Mouse (Mus musculus): ENCODE data around the gene Hexdc.

Gene Hexdc

DNA sequence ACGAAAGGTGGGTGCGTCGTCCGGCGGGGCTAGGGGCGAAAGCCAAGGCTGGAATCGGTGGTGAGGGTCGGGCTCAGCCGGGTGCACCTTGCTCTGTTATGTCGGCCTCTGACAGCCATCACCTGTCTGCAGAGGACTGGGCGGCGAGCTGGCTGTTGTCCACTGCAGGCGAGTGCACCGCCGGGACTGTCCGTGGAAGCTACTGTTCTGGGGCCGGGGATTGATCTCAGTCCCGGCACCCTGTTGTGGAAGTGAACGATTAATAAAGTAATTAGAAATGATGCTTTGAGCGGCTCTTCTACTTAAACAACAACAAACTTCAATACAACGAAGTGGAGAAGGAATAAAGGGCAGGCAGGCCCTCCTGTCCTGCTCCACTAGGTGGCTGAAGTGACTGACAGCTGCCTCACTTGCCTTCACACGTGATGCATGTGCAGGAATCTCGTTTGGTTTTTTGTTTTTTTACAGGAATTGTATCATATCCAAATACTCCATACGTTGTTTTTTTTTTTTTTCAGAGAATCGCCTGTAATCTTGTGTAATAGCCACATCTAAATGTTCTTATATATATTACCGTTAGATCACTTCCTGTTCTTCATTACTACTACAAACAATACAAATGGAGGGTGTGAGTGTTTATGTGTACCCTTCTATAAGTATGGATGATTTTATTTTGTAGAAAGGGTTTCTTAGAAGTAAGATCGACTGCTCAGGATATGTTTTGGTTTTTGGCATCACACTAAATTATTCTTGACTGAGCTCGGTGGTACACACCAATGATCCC lies 33.3 kb downstream of the Hexdc start:
- DNase-seq (ENCODE audit: low read depth, low spot score) = peak; percentile 63
- peaks cover 3% of the 10 kb centered on the region for H3K36me3 ChIP-seq (ENCODE audit: control insufficient read depth, insufficient read depth, low read length, poor library complexity, severe bottlenecking)
- no peaks in the 10 kb centered on the region; the same call in 1 of the 2 replicates for H3K27me3 ChIP-seq (ENCODE audit: control insufficient read depth, insufficient read depth, low read length, poor library complexity, severe bottlenecking)

DNA sequence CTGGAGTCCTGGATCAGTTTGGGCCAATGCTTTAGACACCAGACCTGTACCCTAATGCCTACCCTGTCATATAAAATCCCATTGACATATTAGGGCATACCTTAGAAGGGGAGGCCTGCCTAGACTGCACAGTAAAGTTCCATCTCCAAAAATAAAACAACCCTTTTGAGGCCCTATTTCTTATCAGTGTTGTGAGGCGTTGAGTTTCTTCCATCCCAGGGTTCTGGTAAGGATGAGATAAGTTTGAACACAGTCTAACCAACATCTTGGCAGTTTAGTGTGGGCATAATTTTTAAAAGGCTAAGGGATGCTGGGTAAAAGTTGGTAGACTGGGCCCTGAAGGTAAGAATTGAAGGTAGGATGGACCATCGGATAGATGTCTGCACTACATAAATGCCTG lies 35.4 kb downstream of the Hexdc start:
- DNase-seq (ENCODE audit: low read depth, low spot score) = no peak
- peaks cover 3% of the 10 kb centered on the region for H3K36me3 ChIP-seq (ENCODE audit: control insufficient read depth, insufficient read depth, low read length, poor library complexity, severe bottlenecking)
- H3K27me3 ChIP-seq (ENCODE audit: control insufficient read depth, insufficient read depth, low read length, poor library complexity, severe bottlenecking) = no peaks in the 10 kb centered on the region; the same call in 1 of the 2 replicates

DNA sequence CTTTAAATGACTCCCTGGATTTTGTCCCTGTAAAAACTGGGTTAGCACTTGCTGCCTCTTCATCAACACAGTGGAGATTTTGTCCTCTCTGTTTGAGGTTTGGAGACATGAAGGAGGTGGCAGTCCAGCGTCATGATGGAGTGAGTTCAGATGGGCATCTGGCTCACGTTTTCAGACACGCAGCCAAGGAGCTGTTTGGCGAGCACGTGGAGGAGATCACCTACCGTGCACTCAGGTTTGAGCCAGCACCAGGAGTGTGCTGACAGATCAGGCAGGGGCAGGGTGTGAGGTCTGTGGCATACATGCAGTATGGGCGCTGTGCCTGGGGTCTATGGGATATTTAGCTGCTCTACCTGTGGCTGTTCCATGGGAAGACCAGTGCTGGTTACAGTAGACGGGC lies 46.0 kb downstream of the Hexdc start:
- H3K27me3 ChIP-seq (ENCODE audit: control insufficient read depth, insufficient read depth, low read length, poor library complexity, severe bottlenecking) = no peaks in the 10 kb centered on the region
- DNase-seq (ENCODE audit: low read depth, low spot score) = no peak
- peaks cover 24% of the 10 kb centered on the region for H3K36me3 ChIP-seq (ENCODE audit: control insufficient read depth, insufficient read depth, low read length, poor library complexity, severe bottlenecking)

DNA sequence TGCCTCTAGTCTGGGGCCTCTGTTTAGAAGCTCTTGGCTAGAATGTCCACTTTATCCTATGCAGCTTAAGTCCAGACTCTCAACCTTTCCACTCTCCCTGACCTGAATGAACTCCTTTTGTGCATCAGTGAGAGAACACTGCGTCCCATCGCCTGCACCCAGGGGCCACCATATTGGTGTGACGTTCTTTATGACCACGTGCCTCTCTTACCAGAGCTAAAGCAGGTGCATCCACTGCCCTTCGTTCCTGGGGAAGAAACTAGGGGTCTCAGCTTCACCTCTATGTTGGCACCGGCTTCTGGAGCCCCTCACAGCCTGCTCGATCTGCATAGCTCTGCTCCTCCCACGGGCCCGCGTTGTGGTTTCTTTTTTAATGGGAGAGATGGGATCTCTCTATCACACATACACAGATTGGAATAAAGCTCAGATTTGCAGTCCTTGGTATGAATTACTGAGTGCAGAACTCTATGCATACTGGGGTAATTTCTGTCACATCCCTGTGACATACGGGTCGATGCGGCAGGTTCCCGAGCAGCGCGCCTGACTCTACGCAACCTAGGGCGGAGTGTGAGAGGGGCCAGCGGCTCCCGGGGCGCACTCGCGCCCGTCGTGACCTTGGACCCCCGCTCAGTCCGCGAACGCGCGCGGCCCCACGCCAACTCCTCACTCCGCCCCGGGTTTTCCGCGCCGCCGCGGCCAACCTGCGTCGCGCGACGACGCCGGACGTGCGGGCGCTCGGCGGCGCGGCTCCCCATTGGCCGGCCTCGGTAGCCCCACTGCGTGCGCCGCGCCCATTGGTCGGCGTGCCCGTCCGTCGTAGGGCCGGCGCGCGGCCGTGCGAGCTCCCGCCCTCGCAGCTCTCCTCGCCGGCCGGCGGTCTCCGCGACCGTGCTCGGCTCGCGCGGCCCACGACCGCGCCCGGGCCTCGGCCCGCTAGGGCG lies 55.2 kb downstream of the Hexdc start, which contains the start of gene Foxk2:
Gene Foxk2, plus strand, starts transcription at position 831 of the 941 bp plus-strand sequence.
- DNase-seq (ENCODE audit: low read depth, low spot score) = peak; percentile 94
- Histone ChIP-seq H3K27me3 (ENCODE audit: control insufficient read depth, insufficient read depth, low read length, poor library complexity, severe bottlenecking) (no peaks in the 10 kb centered on the region), H3K36me3 (ENCODE audit: control insufficient read depth, insufficient read depth, low read length, poor library complexity, severe bottlenecking) (peaks cover 3% of the 10 kb centered on the region; the same call in 1 of the 2 replicates)

DNA sequence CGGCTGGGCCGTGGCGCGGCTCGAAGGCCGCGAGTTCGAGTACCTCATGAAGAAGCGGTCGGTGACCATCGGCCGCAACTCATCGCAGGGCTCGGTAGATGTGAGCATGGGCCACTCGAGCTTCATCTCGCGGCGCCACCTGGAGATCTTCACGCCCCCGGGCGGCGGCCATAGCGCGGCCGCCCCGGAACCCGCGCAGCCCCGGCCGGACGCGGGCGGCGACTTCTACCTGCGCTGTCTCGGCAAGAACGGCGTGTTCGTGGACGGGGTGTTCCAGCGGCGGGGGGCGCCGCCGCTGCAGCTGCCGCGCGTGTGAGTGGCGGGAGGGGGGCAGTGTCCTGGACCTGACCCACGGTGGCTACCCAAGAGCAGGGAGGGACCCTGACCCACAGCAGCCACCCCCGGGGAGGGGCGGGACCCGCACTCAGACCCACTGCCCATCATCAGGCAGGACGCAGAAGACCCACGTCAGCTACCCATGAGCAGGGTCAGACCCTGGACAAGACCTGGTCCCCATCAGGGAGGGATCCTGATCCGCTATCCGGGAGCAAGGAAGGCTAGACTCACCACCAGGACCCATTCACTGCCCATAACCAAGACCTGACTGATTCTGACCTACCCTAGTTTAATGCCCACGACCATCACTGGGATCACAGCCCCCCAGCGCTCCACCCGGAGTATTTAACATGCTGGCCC lies 56.1 kb downstream of the Hexdc start:
- Histone ChIP-seq H3K36me3 (ENCODE audit: control insufficient read depth, insufficient read depth, low read length, poor library complexity, severe bottlenecking) (peaks cover 3% of the 10 kb centered on the region; the same call in 1 of the 2 replicates), H3K27me3 (ENCODE audit: control insufficient read depth, insufficient read depth, low read length, poor library complexity, severe bottlenecking) (no peaks in the 10 kb centered on the region)
- DNase-seq (ENCODE audit: low read depth, low spot score) = peak; percentile 48

DNA sequence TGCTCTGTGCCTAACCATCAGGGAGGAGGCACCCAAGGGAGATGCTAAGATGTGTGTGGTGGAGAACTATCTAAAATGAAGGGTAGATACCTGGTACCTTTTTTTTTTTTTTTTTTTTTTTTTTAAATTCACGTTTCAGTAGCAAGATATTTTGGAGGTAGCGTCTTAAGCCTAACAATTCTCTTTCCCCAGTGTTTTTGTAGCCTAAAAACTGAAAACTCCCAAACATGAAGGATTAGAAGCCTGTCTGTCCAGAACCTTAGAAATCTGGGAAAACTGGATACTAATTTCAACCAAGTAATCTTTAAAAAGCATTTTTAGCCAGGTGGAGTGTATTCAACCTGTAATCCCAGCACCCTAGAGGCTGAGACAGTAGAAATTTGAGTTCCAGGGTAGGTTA lies 56.8 kb downstream of the Hexdc start:
- no peaks in the 10 kb centered on the region for H3K27me3 ChIP-seq (ENCODE audit: control insufficient read depth, insufficient read depth, low read length, poor library complexity, severe bottlenecking)
- H3K36me3 ChIP-seq (ENCODE audit: control insufficient read depth, insufficient read depth, low read length, poor library complexity, severe bottlenecking) = peaks cover 3% of the 10 kb centered on the region; the same call in 1 of the 2 replicates
- no peak for DNase-seq (ENCODE audit: low read depth, low spot score)

All from splenic B cell, adult 2 months (primary cell).